19 mouse cellular contexts compared by ENCODE assay signal in genomic region chr19:34248558-34248957, GRCm38 (mm10). TPM values are rescaled to one million over a fixed set of nuclear protein-coding genes. Genes with fewer than 3 reads are reported as not detected.
DNase-seq lines count a peak whose midpoint lies in the region; ATAC-seq and TF ChIP-seq lines count a peak whose summit lies in the region.
"Had no signal": no experiment of that assay in that cellular context is flagged by ENCODE, and none has a peak within 500 bp of the region (broad histone marks: within the 10 kb centered on the region; RNA-seq: fewer than 3 reads in every experiment).

No protein-coding gene starts in this region.

- no peak overlapping the region for H3K27ac ChIP-seq in liver, adult 2 months (replicated peaks; ENCODE audit: insufficient read depth, low read depth, low read length)
- H3K27ac ChIP-seq in bone marrow, adult 2 months (ENCODE audit: control insufficient read depth, insufficient read depth, low read depth, low read length, poor library complexity), result peak overlapping the region; percentile 62
- H3K27ac ChIP-seq in macrophage, result peak overlapping the region; percentile 33; the same call in 1 of the 2 replicates
- H3K27ac ChIP-seq in intestine, embryonic 15.5 days, result no peak overlapping the region
- no peak overlapping the region for H3K27ac ChIP-seq in forebrain, postnatal 0 days (ENCODE audit: low read depth, low read length)
- H3K27ac ChIP-seq: forebrain, embryonic 15.5 days; hindbrain, embryonic 12.5 days; limb, embryonic 10.5 days; liver, embryonic 15.5 days had no signal

- H3K4me1 ChIP-seq in liver, adult 2 months (ENCODE audit: control insufficient read depth, insufficient read depth, low read length), result no peaks in the 10 kb centered on the region
- no peaks in the 10 kb centered on the region; the same call in none of the 2 replicates for H3K4me1 ChIP-seq in bone marrow, adult 2 months (ENCODE audit: control insufficient read depth, insufficient read depth, low read length)
- H3K4me1 ChIP-seq in intestine, embryonic 15.5 days (replicated peaks), result no peaks in the 10 kb centered on the region
- no peaks in the 10 kb centered on the region for H3K4me1 ChIP-seq in forebrain, postnatal 0 days (ENCODE audit: insufficient read depth)
- H3K4me1 ChIP-seq: forebrain, embryonic 15.5 days; hindbrain, embryonic 12.5 days; limb, embryonic 10.5 days; liver, embryonic 15.5 days had no signal

- 72% methylated on average over 5 of the region's 5 CpGs for WGBS in liver, adult 2 months
- 29% methylated on average over 5 of the region's 5 CpGs for WGBS in bone marrow, adult 2 months
- WGBS in macrophage (ENCODE audit: missing documents), result 28% methylated on average over 5 of the region's 5 CpGs
- 72% methylated on average over 5 of the region's 5 CpGs for WGBS in intestine, embryonic 15.5 days
- WGBS in forebrain, postnatal 0 days, result 83% methylated on average over 5 of the region's 5 CpGs

- no peaks in the 10 kb centered on the region for H3K9me3 ChIP-seq in intestine, embryonic 15.5 days
- H3K9me3 ChIP-seq in forebrain, postnatal 0 days (ENCODE audit: low read length), result no peaks in the 10 kb centered on the region
- H3K9me3 ChIP-seq: forebrain, embryonic 15.5 days; hindbrain, embryonic 12.5 days; limb, embryonic 10.5 days; liver, embryonic 15.5 days had no signal

- DNase-seq in liver, adult 2 months (ENCODE audit: extremely low read depth, low read depth, low spot score), result peak; percentile 27
- DNase-seq in liver (no peak), 416B (ENCODE audit: low read depth) (peak; percentile 89)
- no peak for DNase-seq in cerebellum, adult 18-20 months
- no peak for DNase-seq in forebrain, postnatal 0 days
- DNase-seq: cerebellum, postnatal 25 days; layer of hippocampus, postnatal 36 days; right cerebral cortex, postnatal 14 days had no signal

- no peaks in the 10 kb centered on the region for H3K36me3 ChIP-seq in liver, adult 2 months (ENCODE audit: control insufficient read depth, insufficient read depth, low read length)
- no peaks in the 10 kb centered on the region for H3K36me3 ChIP-seq in macrophage (ENCODE audit: inconsistent target)
- H3K36me3 ChIP-seq in intestine, embryonic 15.5 days, result no peaks in the 10 kb centered on the region
- H3K36me3 ChIP-seq in forebrain, postnatal 0 days (ENCODE audit: insufficient read depth), result no peaks in the 10 kb centered on the region
- H3K36me3 ChIP-seq: forebrain, embryonic 15.5 days; hindbrain, embryonic 12.5 days; limb, embryonic 10.5 days; liver, embryonic 15.5 days had no signal

- no peak for TF ChIP-seq CTCF in liver, adult 2 months (IDR thresholded peaks at IDR 0.05; ENCODE audit: low read depth, low read length)
- no peak for TF ChIP-seq CTCF in bone marrow, adult 2 months (IDR thresholded peaks at IDR 0.05; ENCODE audit: control insufficient read depth, insufficient read depth, low read length)
- no peak for TF ChIP-seq CTCF in forebrain, postnatal 0 days (IDR thresholded peaks at IDR 0.05; ENCODE audit: low read depth)

- H3K4me2 ChIP-seq in intestine, embryonic 15.5 days (replicated peaks), result no peak overlapping the region
- H3K4me2 ChIP-seq in forebrain, postnatal 0 days (ENCODE audit: low read depth), result no peak overlapping the region
- H3K4me2 ChIP-seq: forebrain, embryonic 15.5 days; hindbrain, embryonic 12.5 days; liver, embryonic 15.5 days had no signal

- H3K9ac ChIP-seq in liver, adult 2 months (ENCODE audit: low read depth, low read length), result no peak overlapping the region
- no peak overlapping the region for H3K9ac ChIP-seq in intestine, embryonic 15.5 days
- H3K9ac ChIP-seq in forebrain, postnatal 0 days, result no peak overlapping the region
- H3K9ac ChIP-seq: forebrain, embryonic 15.5 days; hindbrain, embryonic 12.5 days; liver, embryonic 15.5 days had no signal

- TF ChIP-seq POLR2A in liver, adult 2 months (IDR thresholded peaks at IDR 0.05; ENCODE audit: extremely low read depth, insufficient read depth, low read length), result no peak
- no peak for TF ChIP-seq POLR2A in bone marrow, adult 2 months (IDR thresholded peaks at IDR 0.05; ENCODE audit: borderline replicate concordance, control insufficient read depth, low read depth, low read length)

- no peak overlapping the region for H3K4me3 ChIP-seq in liver, adult 2 months (ENCODE audit: insufficient read depth, low read depth, low read length)
- no peak overlapping the region for H3K4me3 ChIP-seq in bone marrow, adult 2 months (replicated peaks; ENCODE audit: control insufficient read depth, low read depth, low read length)
- H3K4me3 ChIP-seq in macrophage (ENCODE audit: inconsistent target), result no peak overlapping the region
- no peak overlapping the region for H3K4me3 ChIP-seq in intestine, embryonic 15.5 days (replicated peaks)
- H3K4me3 ChIP-seq in forebrain, postnatal 0 days (ENCODE audit: low read depth, low read length), result no peak overlapping the region
- H3K4me3 ChIP-seq: forebrain, embryonic 15.5 days; hindbrain, embryonic 12.5 days; limb, embryonic 10.5 days; liver, embryonic 15.5 days had no signal

- H3K27me3 ChIP-seq in liver, adult 2 months (ENCODE audit: control insufficient read depth, insufficient read depth, low read length), result no peaks in the 10 kb centered on the region; the same call in 1 of the 2 replicates
- no peaks in the 10 kb centered on the region for H3K27me3 ChIP-seq in intestine, embryonic 15.5 days (replicated peaks)
- H3K27me3 ChIP-seq in forebrain, postnatal 0 days (ENCODE audit: insufficient read depth, low read length), result no peaks in the 10 kb centered on the region
- H3K27me3 ChIP-seq: forebrain, embryonic 15.5 days; hindbrain, embryonic 12.5 days; liver, embryonic 15.5 days had no signal

- H3K79me2 ChIP-seq in liver, adult 2 months (ENCODE audit: control insufficient read depth, insufficient read depth, low read length), result no peaks in the 10 kb centered on the region
- no peaks in the 10 kb centered on the region for H3K79me2 ChIP-seq in macrophage (ENCODE audit: inconsistent target)

- ATAC-seq in intestine, embryonic 15.5 days, result no peak
- ATAC-seq in forebrain, postnatal 0 days, result no peak
- ATAC-seq: forebrain, embryonic 15.5 days; intestine, embryonic 16.5 days; midbrain, embryonic 16.5 days had no signal

RNA-seq across cellular contexts. Expression of gene Acta2, which starts 6.8 kb away (rescaled TPM):
- 2.0 and 5.2 TPM in 2 replicates for total RNA-seq in liver, adult 2 months (2014; rRNA removed)
- 3.6 and 4.6 TPM in 2 replicates for polyA plus RNA-seq in liver, adult 2 months (2012; rRNA removed)
- 3.2 and 33.5 TPM in 2 replicates for polyA plus RNA-seq in bone marrow, adult 2 months (2011; ENCODE audit: insufficient read depth, insufficient read length, low replicate concordance, missing spikeins)
- 10 to 100 TPM in 1 of 26 experiments, under 1 TPM in 5, not detected in 20; 0.44 to 75.8 (median 0.58) TPM for total RNA-seq in macrophage (2018; cell fraction: chromatin; rRNA removed)
- under 1 TPM; 0.17 to 0.66 (median 0.38) TPM for total RNA-seq in macrophage (2018; cell fraction: cytosol; rRNA removed)
- 10 to 100 TPM in 1 of 26 experiments, under 1 TPM in 7, not detected in 18; 0.31 to 10.3 (median 0.37) TPM for total RNA-seq in macrophage (2018; cell fraction: nucleus; rRNA removed)
- 0.52 to 1.4 TPM (median 0.52 TPM) in 3 replicates for polyA plus RNA-seq in macrophage (2018)
- polyA plus RNA-seq in intestine, embryonic 15.5 days (2015; fragmentation: Nextera tagmentation; extraction: Ambion mirVana), result 1,375 and 1,410 TPM in 2 replicates
- total RNA-seq in forebrain, postnatal 0 days (2014; rRNA removed), result 3.8 and 11.1 TPM in 2 replicates
- 6.0 and 8.5 TPM in 2 replicates for polyA plus RNA-seq in forebrain, postnatal 0 days (2015; fragmentation: Nextera tagmentation; extraction: Ambion mirVana)
- total RNA-seq: megakaryocyte-erythroid progenitor cell, adult 5-6 weeks had no signal

RNA-seq across cellular contexts. Expression of gene Fas, which starts 41.9 kb away (rescaled TPM):
- total RNA-seq in liver, adult 2 months (2014; rRNA removed), result 20.2 and 25.5 TPM in 2 replicates
- polyA plus RNA-seq in liver, adult 2 months (2012; rRNA removed), result 3.4 and 4.9 TPM in 2 replicates
- 3.7 and 10.1 TPM in 2 replicates for polyA plus RNA-seq in bone marrow, adult 2 months (2011; ENCODE audit: insufficient read depth, insufficient read length, low replicate concordance, missing spikeins)
- 10 to 100 TPM in 20 of 26 experiments, 1 to 10 TPM in 6; 6.0 to 77.0 (median 21.0) TPM for total RNA-seq in macrophage (2018; cell fraction: chromatin; rRNA removed)
- 10 to 100 TPM in 22 of 26 experiments, 1 to 10 TPM in 4; 7.7 to 34.2 (median 16.7) TPM for total RNA-seq in macrophage (2018; cell fraction: cytosol; rRNA removed)
- 10 to 100 TPM in 25 of 26 experiments, 1 to 10 TPM in 1; 6.2 to 67.5 (median 26.3) TPM for total RNA-seq in macrophage (2018; cell fraction: nucleus; rRNA removed)
- polyA plus RNA-seq in macrophage (2018), result 5.8 to 20.4 TPM (median 10.6 TPM) in 3 replicates
- polyA plus RNA-seq in intestine, embryonic 15.5 days (2015; fragmentation: Nextera tagmentation; extraction: Ambion mirVana), result 3.9 and 4.9 TPM in 2 replicates
- total RNA-seq in forebrain, postnatal 0 days (2014; rRNA removed), result 0.77 and 2.5 TPM in 2 replicates
- polyA plus RNA-seq in forebrain, postnatal 0 days (2015; fragmentation: Nextera tagmentation; extraction: Ambion mirVana), result 0.85 and 0.94 TPM in 2 replicates
- polyA plus RNA-seq: testis, adult 2 months had no signal

RNA-seq across cellular contexts. Expression of gene Stambpl1, which starts 56.5 kb away (rescaled TPM):
- total RNA-seq in liver, adult 2 months (2014; rRNA removed), result 2.1 and 3.1 TPM in 2 replicates
- 0.76 and 0.77 TPM in 2 replicates for polyA plus RNA-seq in liver, adult 2 months (2012; rRNA removed)
- 13.0 and 30.5 TPM in 2 replicates for polyA plus RNA-seq in bone marrow, adult 2 months (2011; ENCODE audit: insufficient read depth, insufficient read length, low replicate concordance, missing spikeins)
- total RNA-seq in macrophage (2018; cell fraction: chromatin; rRNA removed), result 10 to 100 TPM in 22 of 26 experiments, 1 to 10 TPM in 4; 7.0 to 42.2 (median 22.8) TPM
- total RNA-seq in macrophage (2018; cell fraction: cytosol; rRNA removed), result 10 to 100 TPM in 24 of 26 experiments, 1 to 10 TPM in 2; 8.7 to 35.3 (median 24.2) TPM
- total RNA-seq in macrophage (2018; cell fraction: nucleus; rRNA removed), result 10 to 100 TPM in 25 of 26 experiments, 1 to 10 TPM in 1; 9.4 to 42.3 (median 21.2) TPM
- polyA plus RNA-seq in macrophage (2018), result 17.9 to 23.8 TPM (median 22.2 TPM) in 3 replicates
- polyA plus RNA-seq in intestine, embryonic 15.5 days (2015; fragmentation: Nextera tagmentation; extraction: Ambion mirVana), result 19.6 and 20.2 TPM in 2 replicates
- total RNA-seq in forebrain, postnatal 0 days (2014; rRNA removed), result 22.8 and 23.6 TPM in 2 replicates
- 11.0 and 17.7 TPM in 2 replicates for polyA plus RNA-seq in forebrain, postnatal 0 days (2015; fragmentation: Nextera tagmentation; extraction: Ambion mirVana)

Comparison
In these comparisons a context has a peak if more than half of its experiments do, and no peak if none do; other contexts are left out.
1. DNase-seq: peak in liver, adult 2 months (single experiment) and 416B (single experiment); none in liver (single experiment), cerebellum, adult 18-20 months (0 of 2) and forebrain, postnatal 0 days (single experiment).
2. H3K27ac ChIP-seq: peak in bone marrow, adult 2 months (single experiment) and macrophage (single experiment); none in liver, adult 2 months (single experiment), intestine, embryonic 15.5 days (single experiment) and forebrain, postnatal 0 days (single experiment).
3. RNA of gene Acta2, which starts 6.8 kb away (polyA plus RNA-seq): 1,375 to 1,410 TPM in intestine, embryonic 15.5 days; 3.2 to 33.5 TPM in bone marrow, adult 2 months, 6.0 to 8.5 TPM in forebrain, postnatal 0 days, 3.6 to 4.6 TPM in liver, adult 2 months and 0.52 to 1.4 TPM in macrophage; every median in the first group is over 10 times any median in the second.